Mouse (Mus musculus) adrenal gland, adult 8-10 months (tissue): ENCODE measurements around the gene Alg5. TPM values are rescaled to one million over a fixed set of nuclear protein-coding genes. Genes with fewer than 3 reads are reported as not detected.
"Not testable (repeated sequence)": the region's sequence is repeated elsewhere in the genome, so short reads cannot be mapped to it uniquely, and the experiment has no call there.

ENCODE experiments used
- DNase-seq: peaks from one replicate; pipeline ENCODE4 v3.0.0; 2022
- total RNA-seq, 4 experiments: library from RNA; stranded (reverse); gene quantifications; 2 replicates each; pipeline ENCODE4 v1.2.4; 2022

The Alg5 gene
- total RNA-seq = 10 to 100 TPM; 40.0 to 49.7 (median 41.0) TPM

DNA sequence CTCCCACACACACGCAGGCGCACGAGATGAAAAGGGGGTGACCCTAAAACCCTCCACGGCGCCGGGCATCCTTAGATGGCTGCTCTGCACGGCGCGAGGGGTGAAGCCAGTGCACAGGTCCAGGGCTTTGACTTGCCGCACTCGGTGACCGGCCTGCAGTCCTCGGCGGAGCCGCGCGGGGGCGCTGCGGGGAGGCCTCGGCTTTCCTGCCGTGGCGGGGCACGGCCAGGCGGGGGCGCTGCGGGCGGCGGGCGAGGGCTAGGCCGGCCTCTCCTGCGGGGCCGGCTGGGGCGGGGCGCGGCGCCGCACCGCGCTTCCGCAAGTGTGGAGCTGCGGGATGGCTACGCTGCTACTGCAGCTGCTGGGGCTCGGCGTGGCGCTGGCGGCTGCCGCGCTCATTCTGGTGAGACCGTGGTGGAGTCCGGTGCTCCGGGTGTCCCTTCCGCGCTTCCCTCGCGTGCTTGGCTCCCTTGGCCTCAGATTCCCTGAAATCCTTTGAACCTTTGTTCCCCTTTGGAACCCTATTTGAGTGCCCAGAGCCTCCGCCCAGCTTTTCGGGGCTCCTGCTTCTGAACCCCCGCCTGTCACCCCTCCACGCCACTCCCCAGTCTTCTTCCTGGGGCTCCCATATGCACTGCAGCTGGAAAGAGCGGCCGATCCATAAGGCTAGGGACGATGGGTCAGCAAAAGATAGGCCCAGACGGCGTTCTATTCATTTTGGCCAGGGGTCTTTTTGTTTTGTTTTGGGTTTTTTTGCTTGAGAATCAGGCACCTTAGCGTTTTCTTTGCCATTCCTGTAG, at the start of gene Alg5, which contains the start of gene Exosc8:
Gene Alg5, plus strand, starts transcription at position 293 of the 800 bp plus-strand sequence.
Gene Exosc8, minus strand, starts transcription at position 147 of the 800 bp plus-strand sequence.
- DNase-seq = peak; percentile 80

GRCm38 (mm10) chr3:54687245-54687644, 48.1 kb upstream of the Alg5 start:
- no peak for DNase-seq

- DNase-seq = no peak
These were observed 46.2 kb upstream of the Alg5 start for GRCm38 (mm10) chr3:54689091-54689490.

DNA sequence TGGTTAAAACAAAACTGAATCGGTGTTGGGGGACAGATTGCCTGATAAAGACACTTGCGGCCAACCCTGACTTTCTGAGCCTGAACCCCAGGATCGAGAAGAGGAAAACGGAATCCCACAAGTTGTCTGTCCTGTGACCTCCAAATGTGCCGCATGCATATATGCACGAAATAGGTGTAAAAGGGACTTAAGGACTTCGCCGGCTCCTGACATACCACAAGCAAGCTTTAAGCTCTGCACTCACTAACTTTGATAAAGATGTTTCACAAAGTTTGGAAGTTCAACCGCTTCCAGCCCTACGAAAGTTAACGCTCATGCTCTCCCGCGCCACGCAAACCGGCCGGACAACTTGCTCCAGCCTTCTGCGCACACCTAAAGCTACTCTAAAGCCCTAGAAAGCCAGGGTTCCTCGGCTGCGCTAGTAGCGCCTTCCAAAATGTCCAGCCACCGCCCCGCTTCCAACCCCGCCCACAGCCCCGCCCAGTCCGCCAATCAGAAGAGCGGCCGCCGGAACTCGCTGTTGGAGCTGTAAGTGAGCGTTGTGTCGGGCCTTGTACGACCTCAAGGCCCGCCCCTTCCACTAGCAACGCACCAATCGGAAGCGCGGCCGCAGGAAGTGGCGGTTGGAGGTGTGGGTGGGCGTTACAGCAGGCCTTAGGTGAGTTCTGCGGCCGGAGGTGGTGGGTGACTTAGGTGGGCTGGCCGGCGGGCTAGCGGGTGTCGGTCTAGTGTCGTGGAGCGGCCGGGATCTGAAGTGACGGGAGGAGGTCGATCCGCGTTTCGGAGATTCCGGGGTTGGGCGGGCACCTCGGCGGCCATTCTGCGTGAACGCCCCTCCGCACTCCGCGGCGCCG, 42.9 kb upstream of the Alg5 start, which contains the start of gene Supt20:
Gene Supt20, plus strand, starts transcription at position 606 of the 854 bp plus-strand sequence.
- DNase-seq = peak; percentile 89

- no peak for DNase-seq
These were observed 42.3 kb upstream of the Alg5 start for GRCm38 (mm10) chr3:54693056-54693415.

DNA sequence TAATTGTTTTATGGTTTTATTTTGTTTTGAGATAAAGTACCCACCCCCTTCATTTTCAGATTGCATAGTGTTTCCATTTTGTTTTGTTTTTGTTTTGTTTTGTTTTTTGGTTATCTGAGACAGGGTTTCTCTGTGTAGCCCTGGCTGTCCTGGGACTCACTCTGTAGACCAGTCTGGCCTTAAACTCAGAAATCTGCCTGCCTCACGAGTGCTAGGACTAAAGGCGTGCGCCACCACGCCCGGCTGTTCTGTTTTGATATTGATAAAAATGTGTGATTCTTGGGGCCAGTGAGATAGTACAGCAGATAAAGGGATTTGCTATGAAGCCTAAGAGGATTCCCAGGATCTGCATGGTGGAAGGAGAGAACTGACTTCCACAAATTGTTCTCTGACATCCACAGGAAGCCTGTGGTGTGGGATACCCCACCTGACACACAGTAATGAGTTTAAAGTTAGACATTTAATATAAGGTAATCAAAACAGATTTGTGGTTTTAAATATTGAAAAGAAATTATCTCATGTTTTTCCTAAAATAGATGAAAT, 35.5 kb upstream of the Alg5 start:
- no peak for DNase-seq

DNA sequence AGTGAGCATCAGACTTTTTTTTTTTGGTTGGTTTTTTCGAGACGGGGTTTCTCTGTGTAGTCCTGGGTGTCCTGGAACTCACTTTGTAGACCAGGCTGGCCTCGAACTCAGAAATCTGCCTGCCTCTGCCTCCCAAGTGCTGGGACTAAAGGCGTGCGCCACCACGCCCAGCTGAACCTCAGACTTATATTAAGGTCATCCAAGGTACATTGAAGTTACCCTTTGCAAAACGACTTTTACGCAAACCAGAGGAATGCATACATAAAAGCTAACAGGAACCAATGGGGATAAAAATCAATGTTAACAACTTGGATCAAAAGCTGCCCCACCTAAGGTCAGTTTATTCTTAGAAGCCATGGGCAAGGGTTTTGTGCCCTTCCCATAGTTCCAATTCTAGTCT, 31.2 kb upstream of the Alg5 start:
- not testable (repeated sequence) for DNase-seq

- DNase-seq = no peak
These were observed 26.4 kb upstream of the Alg5 start for GRCm38 (mm10) chr3:54708972-54709371.

GRCm38 (mm10) chr3:54714253-54714652, 21.1 kb upstream of the Alg5 start, which contains the start of gene Gm21958:
Gene Gm21958 (minus strand): TSS chr3:54714353.
- DNase-seq = no peak

GRCm38 (mm10) chr3:54715461-54715860, 19.9 kb upstream of the Alg5 start:
- no peak for DNase-seq

- DNase-seq = no peak
These were observed 18.0 kb upstream of the Alg5 start for GRCm38 (mm10) chr3:54717348-54717747.

- no peak for DNase-seq
These were observed 16.4 kb upstream of the Alg5 start for GRCm38 (mm10) chr3:54718947-54719346.

DNA sequence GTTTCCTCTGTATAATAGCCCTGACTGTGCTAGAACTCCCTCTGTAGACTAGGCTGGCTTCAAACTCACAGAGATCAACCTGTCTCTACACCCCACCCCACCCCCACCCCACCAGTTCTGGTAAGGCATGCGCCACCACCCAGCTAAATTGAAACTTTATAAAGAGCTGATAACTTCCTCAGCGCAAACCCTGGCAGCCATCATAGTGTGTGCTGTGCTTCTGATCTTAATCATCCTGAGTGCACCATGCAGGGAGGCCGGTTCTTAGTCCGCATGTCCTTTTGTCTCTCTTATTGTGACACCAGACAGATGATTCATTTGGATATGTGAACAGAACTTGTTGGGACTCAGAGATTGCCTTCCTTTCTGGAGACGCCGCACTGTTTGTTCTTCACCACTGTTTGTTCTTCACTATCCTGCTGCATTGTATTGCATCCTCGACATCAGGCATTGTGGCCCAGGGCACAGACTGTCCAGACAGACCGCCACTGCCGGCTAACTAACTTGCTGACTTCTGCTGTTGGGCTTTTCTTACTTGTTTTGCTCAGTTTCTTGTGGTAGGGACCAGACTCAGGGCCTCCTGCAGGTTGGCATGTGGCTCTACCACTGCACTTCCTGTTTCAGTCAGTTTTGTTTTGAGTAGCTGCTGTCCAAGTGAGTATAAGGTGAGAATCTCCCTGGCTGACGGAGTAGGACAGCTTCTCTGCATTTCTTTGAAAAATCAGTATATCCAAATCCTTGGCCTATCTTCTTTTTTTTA, 11.4 kb upstream of the Alg5 start:
- no peak for DNase-seq

DNA sequence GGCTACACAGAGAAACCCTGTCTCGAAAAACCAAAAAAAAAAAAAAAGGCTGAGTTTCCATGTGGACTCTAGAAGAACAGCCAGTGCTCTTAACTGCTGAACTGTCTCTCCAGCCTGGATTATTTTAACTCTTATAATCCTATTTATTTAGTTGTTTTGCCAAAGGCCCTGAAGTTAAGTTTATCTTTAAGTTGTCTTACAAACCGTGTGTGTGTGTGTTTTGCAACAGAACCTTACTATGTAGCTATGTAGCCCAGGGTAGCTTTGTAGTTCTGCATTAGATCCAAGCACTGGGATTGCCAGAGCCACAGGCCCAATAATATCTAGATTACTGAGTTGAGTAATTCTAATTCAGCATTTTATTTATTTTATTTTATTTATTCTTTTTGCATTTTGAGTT, 10.0 kb upstream of the Alg5 start:
- no peak for DNase-seq

DNA sequence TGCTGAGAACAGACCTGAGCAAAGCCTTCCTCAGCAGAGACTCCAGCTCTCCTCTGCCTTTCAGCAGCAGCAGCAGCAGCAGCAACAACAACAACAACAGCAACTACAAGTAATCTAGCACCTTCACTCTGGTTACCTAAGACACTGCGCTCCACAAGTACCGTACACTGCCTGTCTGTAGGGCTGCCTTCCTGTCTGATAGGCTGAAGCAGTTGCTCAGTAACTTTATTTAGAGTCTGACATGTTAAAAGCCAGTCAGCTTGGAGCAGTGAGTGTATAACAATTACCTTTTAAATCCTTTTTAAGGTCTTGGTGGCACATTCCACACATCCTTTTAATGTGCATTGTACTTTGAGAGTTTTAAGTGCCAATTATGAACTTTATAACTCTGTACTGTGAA, 7.8 kb upstream of the Alg5 start:
- DNase-seq = no peak

DNA sequence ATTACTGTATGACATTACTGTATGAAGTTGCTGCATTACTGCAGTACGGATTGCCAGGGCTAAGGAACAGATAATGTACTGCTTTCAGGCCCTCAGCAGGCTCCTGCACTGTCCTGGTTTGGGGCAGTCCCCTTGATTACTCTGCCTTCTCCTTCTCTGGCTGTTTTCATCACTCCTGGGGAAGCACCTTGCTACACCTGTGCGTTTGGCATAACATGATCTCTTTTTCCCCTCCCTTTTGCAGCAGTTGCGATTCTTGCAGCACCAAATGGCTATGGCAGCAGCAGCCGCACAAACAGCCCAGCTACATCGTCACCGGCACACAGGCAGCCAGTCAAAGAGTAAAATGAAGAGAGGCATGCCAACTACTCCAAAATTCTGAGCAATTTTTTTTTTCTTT, 7.2 kb upstream of the Alg5 start:
- DNase-seq = no peak

- DNase-seq = no peak
These were observed 3.7 kb upstream of the Alg5 start for GRCm38 (mm10) chr3:54731626-54732150.

DNA sequence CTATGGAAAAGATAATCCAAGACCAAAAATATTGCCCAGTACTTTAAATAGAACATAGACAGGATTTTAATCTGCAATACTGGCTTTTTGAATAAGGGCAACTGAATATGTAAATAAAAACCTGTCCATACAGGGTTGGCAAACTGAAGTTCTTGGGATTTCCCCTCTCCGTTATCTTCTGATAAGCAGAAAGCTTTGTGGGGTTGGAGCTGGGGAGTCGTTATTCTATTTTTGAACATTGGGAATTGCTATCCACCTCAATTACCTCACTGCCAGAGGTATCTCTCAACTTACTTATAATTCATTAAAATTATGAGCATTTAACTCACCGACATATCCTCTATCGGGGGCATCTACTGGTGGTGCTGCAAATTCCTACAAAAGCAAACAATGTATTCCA, 3.0 kb upstream of the Alg5 start:
- DNase-seq = no peak

DNA sequence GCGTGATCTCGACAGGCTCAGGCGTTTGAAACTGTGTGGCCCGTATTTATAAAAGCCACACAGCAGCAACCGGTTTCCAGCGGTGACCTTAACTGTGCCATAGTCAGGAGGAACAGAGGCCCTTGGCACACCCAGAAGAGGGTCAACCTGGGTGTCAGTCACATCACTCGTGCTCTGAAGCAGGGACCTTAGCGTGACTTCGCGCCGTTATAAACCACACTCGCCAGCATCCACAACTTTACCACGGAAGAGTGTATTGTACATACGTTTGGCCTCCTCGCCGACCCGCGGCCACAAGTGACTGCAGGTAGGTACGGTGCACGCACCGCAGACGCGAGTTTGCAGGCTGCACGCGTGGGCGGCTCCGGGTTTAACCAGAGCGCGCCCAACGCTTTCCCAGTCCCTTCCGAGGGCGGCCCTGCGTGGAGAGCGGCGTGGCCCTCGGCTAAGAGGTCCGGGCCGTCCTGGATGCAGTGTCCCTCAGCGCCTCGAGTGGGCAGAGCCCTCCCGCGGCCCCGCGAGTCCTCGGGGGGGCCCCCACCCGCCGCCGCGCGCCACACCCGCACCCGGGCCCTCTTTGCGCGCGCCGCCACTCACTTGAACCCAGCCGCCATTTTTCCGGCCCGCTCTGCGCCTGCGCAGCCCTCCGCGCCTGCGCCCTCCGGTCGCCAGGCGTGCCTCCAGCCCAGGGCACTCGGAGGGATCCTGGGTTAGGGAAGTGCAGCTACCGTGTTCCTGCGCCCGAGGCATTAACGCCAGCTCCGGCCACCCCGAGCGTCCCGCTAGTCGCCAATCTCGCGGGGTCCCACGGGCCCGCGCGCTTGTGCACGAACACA, 710 bp upstream of the Alg5 start:
- DNase-seq = peak; percentile 85

- DNase-seq = no peak
These were observed 975 bp downstream of the Alg5 start for GRCm38 (mm10) chr3:54736101-54736927.
